Mouse (Mus musculus): ENCODE measurements around the gene Pheta1. TPM values are rescaled to one million over a fixed set of nuclear protein-coding genes. Genes with fewer than 3 reads are reported as not detected.

Pheta1 gene
- total RNA-seq, 4 experiments from 2014 or later = 5.0 to 5.7 (median 5.2) TPM

DNA sequence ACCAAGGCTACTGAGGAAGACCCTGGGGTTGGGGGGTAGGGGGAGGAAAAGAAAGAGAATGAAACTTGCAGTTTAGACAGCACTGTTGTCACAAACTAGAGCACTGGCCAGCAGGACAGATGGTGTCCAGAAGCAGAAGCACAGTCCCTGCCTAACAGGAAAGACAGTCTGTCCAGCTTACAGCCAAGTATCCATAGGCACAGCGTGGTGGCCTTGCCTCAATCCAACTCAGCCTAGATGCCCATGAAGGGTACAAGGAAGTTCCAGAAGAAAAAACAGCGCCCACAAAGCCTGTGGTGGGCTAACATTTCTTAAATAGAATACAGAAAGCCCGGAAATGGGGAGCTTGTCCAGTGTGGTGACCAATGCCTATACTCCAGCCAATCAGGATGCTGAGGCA lies 23.2 kb upstream of the Pheta1 start:
- no peak for DNase-seq (ENCODE audit: low spot score in 2 of 2)

GRCm38 (mm10) chr5:121827876-121828275 lies 20.9 kb upstream of the Pheta1 start:
- DNase-seq (ENCODE audit: low spot score in 2 of 2) = no peak

DNA sequence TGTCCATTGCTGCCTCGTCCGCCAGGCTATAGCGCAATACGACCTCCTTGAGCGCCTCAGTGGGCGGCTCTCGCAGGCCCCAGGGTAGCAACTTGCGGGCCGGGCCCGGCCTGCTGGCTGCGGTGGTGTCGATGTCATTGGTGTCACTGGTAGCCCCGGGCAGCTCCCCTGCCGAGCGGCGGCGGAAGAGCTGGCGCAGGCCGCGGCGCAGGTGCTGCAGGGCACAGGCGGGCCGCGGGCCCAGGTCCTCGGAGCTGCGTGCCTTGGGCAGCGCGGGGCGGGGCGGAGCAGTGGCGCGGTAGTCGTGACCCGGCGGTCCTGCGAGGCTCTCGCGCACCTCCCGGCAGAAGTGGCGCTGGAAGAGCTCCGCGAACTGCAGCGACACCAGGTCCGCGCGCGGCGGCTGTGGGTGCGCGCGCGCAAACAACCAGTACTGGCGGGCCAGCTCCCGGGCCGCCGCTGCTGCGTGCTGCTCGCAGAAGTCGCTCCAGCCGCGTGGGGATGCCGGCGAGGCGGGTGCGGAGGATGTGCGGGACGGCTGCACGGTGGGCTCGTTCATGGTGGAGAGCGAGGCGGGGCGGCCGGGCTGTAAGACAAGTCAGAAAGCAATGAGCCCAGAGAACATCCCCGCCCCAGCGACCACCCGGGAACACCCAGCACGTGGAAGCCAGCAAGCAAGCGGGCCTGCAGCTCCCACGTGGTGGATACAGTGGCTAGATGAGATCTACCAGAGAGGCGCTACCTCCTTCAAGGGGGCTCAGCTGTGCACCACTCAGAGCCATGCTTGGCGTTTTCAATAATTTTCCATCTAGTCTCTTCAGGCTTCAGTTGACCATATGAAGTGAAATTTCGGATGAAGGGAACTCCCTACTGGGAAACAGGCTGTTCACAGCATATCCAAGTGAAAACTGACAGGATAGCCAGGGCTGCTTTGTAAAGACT lies 20.0 kb upstream of the Pheta1 start:
- DNase-seq (ENCODE audit: low spot score in 2 of 2) = peak in 1 of 2 experiments; percentile 46

DNA sequence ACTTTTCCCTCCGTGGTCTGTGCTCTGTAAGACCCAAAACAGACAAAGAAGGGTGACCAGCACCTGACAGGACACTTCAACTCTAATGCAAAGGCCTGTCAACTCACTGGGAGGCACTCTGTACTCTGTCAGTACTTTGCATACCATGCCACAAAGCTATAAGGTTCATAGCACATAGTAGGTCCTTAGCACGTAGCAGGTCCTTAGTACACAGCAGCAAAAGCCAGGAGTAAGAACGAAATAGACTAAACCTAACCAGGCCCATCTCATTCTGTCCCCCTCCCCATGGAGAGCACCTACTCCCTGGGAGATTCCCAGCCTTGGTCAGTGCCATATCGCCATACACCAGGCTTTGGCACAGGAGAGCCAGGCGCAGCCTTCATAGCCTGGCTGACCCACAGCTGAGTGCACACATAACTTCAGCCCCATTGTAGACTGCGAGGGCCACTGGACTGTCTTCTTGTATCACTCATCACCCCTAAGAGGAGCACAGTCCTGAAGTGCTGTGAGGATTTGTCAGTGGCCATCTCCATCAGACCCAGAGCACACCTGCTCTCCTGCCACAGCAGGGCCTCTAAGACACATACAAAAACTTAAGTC lies 17.7 kb upstream of the Pheta1 start:
- no peak for DNase-seq (ENCODE audit: low spot score in 2 of 2)

GRCm38 (mm10) chr5:121832376-121833155 lies 16.2 kb upstream of the Pheta1 start:
- DNase-seq (ENCODE audit: low spot score in 2 of 2) = no peak

GRCm38 (mm10) chr5:121833159-121833558 lies 15.6 kb upstream of the Pheta1 start:
- DNase-seq (ENCODE audit: low spot score in 2 of 2) = no peak

- DNase-seq (ENCODE audit: low spot score in 2 of 2) = peak; percentile 40 to 60
These were observed 15.1 kb upstream of the Pheta1 start for GRCm38 (mm10) chr5:121833572-121834240.

DNA sequence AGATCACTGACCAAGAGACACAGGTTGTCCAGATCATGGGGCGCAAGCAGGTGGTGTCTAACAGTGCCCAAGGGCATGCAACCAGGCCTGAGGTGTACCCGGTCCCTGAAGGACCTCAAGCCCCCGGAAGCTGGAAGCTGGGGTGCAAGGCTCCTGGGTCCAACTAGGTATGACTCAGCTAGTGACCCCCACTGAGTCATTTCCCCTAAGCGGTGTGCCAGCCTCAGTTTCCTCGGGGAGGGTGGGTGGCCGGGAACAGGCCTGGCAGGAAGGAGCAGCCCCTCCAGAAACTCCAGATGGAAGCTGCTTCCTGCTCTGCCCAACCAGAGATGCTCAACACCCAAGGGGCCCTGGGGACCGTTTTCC lies 14.6 kb upstream of the Pheta1 start:
- DNase-seq (ENCODE audit: low spot score in 2 of 2) = no peak

- no peak for DNase-seq (ENCODE audit: low spot score in 2 of 2)
These were observed 13.6 kb upstream of the Pheta1 start for GRCm38 (mm10) chr5:121834991-121835747.

DNA sequence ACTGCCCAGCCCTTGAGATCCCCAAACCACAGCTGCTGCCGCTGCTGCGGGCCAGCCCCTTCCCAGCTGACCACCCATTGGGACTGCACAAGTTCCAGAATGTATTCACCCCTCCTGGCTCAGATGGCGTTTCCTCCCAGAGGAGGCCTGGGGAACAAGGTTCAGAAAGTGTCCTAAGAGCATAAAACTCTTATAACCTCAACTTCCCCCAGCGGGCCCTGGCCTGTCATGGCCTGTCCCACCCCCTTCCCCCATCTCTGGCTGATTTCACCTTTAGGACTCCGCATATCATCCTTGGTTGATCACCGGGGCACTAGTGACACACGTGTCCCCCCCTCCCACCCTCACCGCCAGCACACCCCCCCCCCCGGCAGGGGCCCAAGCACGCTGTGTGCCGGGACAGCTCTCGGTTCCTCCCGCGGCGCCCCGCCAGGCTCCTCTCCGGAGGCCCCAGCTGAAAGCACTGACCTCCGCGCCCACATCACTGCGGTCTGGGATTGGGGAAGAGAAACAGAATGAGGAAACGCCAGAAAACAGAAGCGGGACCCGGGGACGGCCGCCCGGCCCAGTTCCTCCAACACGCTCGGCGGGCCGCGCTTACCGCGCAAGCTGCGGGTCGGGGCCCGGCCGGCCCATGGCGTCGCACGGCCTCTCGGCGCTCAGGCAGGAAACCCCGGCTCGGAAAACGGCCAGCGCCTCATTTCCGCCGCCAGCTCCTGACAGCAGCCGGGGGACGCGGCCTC lies 12.7 kb upstream of the Pheta1 start:
- DNase-seq (ENCODE audit: low spot score in 2 of 2) = peak in 1 of 2 experiments; percentile 81

DNA sequence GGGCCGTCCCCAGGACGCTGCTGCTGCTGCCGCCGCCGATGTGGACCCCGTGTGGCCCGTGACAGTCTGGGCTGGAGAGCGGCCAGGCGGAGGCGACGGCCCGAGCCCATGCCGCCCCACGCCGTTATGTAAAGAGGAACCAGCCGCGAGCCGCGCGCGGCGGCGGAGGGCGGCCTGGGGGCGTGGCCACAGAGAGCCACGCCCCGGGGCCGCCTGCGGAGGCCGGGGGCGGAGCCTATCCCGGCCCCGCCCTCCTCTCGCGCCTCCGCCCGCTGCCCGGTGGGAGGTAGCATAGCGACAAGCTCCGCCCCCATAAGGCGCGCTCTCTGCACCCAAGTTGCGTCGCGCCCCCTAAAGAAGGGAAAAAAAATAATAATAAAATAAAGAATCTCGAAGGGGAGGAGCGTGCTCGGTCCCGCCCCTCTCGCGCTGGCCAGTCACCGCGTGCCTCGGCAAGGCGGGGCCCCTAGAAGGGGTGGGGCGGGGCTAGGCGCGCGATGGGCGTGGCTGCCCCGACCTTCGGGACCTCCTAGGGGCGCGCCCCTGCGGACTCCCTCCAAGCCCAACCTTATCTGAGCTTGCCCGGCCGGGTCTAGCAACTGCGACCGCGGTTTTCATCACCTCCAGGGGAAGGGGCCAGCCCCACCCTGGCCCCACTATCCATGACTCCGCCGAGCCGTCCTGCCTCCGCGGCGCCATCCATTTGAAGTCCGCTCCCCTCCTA lies 11.9 kb upstream of the Pheta1 start:
- DNase-seq (ENCODE audit: low spot score in 2 of 2) = peak; percentile 87 to 92

GRCm38 (mm10) chr5:121837441-121838340 lies 11.1 kb upstream of the Pheta1 start, which contains the start of gene Sh2b3:
TSS of gene Sh2b3 (minus strand) at chr5:121837646.
- DNase-seq (ENCODE audit: low spot score in 2 of 2) = peak in 1 of 2 experiments; percentile 34

DNA sequence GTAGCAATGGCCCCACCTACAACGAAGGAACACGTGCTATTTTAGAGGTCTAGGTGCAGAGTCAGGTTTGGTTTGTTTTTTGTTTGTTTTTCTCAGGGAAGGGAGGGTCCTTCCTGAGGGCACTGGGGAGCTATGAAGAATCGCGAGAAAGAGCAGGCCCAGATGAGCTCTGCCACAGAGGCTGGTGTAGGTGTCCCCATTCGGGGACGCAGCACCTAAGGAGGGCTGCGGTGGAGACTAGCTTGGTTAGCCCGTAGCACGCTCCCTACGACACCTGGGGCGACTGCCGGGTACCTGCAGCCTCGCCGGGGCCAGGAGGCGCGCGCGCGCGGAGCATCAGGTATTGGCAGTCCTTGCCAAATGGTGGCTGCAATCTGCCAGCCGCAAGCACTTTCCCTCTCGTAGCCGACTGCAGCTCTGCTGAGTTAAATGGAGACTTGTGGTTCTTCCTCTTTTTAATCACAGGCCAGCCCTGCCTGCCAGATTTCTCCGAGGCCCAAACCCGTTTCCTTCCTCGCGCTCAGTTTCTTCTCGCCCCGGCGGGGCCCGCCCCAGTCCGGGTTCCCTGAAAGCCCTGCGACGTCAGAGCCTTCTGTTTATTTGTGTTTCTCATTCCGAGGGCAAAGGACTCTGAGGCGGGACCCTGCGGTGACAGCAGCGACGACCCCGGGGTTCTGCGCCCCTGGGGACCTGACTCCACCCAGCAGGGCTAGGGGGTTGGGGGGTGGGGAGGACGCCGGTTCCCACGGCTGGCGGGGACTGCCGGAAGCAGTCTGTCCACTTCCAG lies 10.2 kb upstream of the Pheta1 start:
- peak; percentile 39 to 44 for DNase-seq (ENCODE audit: low spot score in 2 of 2)

DNA sequence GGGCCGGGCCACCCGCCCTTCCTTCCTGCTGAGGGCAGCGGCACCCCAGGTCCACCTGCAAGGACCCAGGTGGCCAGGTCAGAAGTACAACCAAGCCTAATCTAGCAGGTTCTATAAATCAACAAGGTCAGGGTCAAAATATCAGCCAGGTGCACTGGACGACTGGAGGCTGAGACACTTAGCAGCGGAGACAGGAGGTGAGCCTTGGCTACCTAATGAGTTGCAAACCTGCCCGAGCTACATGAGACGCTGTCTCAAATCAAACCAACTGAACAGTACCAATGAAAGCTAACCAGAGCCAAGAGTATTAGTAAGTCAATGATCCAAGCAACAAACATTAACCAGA lies 9.7 kb upstream of the Pheta1 start:
- no peak for DNase-seq (ENCODE audit: low spot score in 2 of 2)

DNA sequence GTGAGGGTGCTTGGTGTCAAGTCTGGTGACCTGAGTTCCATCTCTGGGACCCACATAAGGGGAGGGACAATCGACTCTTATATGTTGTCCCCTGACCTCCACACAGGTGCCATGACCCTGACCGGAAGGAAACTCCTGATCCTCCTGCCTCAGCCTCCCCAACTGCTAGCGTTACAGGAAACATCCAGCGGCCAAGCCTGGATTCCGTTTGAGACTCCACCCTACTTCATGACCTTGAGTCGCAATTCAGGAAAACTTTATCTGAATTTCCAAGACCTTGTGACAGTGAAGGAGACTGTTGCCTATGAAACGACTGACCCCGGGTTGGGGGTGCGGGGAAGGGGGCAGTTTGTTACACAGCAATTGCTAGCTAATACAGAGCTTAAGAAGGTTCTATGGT lies 7.3 kb upstream of the Pheta1 start:
- DNase-seq (ENCODE audit: low spot score in 2 of 2) = no peak

DNA sequence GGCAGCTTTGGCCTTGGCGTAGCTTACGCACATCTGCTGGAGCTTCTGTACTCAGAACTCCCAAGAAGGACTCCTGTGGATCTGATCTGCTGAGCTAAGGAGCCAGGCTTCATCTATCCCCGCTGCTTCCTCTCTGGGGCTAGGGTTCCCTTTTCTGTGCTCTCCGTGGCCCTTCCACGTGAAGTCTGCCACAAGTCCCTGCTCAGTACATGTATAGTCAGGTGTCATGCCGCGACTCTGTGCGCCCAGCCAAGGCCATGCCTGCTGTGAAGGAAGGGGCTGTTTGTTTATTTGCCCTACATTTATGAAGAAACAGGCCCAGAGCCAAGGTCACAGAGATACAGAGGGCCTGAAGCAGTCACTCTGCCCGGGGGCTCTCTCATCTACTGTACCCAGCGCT lies 6.8 kb upstream of the Pheta1 start:
- DNase-seq (ENCODE audit: low spot score in 2 of 2) = no peak

DNA sequence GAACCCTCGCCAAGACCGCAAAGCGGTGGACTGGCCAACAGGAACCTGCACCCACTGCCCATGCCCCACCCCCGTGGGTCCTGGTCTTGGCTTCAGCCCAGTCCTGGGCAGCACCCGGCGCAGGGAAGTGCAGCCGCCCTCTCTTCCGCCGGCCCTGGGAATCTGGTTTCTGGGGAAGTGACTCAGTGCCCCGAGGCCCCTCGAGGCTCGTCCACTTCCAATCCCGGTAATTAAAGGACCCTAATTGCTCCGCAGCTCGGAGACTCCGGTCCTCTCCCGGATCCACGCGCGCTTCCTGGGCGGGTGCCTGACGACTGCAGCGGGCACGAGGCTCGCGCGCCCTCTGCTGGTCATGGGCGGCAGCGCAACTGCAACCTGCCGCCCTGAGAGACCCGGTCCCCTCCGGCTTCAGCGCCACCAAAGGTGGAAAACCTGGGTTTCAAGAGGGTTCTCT lies 6.1 kb upstream of the Pheta1 start:
- DNase-seq (ENCODE audit: low spot score in 2 of 2) = peak; percentile 72 to 80
